Mouse (Mus musculus): ENCODE results near the gene Wdr59.

- TF ChIP-seq CTCF (IDR thresholded peaks at IDR 0.05), result no peak
- no peak for TF ChIP-seq POLR2A (IDR thresholded peaks at IDR 0.05; ENCODE audit: insufficient read depth, low read depth, low read length)
Observed at GRCm38 (mm10) chr8:111513446-111513845, 8.4 kb downstream of the Wdr59 start.
